Mouse (Mus musculus): ENCODE data around the gene Txndc2.

Txndc2 gene

GRCm38 (mm10) chr17:65641734-65642218 is at the start of gene Txndc2:
Gene Txndc2 (minus strand): TSS chr17:65642168.
- DNase-seq = no peak

GRCm38 (mm10) chr17:65683731-65684130 is 41.8 kb upstream of the Txndc2 start:
- DNase-seq = peak; percentile 81

- DNase-seq = peak; percentile 22
Observed at GRCm38 (mm10) chr17:65683316-65683715, 41.3 kb upstream of the Txndc2 start.

- DNase-seq = no peak
Observed at GRCm38 (mm10) chr17:65682071-65682680, 40.2 kb upstream of the Txndc2 start.

- DNase-seq = no peak
Observed at GRCm38 (mm10) chr17:65681516-65681915, 39.5 kb upstream of the Txndc2 start.

- no peak for DNase-seq
Observed at GRCm38 (mm10) chr17:65680801-65681412, 38.9 kb upstream of the Txndc2 start.

- no peak for DNase-seq
Observed at GRCm38 (mm10) chr17:65679806-65680446, 38.0 kb upstream of the Txndc2 start.

GRCm38 (mm10) chr17:65677742-65678141 is 35.8 kb upstream of the Txndc2 start:
- no peak for DNase-seq

GRCm38 (mm10) chr17:65676536-65676935 is 34.6 kb upstream of the Txndc2 start:
- DNase-seq = no peak

- DNase-seq = no peak
Observed at GRCm38 (mm10) chr17:65675985-65676384, 34.0 kb upstream of the Txndc2 start.

GRCm38 (mm10) chr17:65674710-65675171 is 32.8 kb upstream of the Txndc2 start:
- DNase-seq = no peak

GRCm38 (mm10) chr17:65672926-65673325 is 31.0 kb upstream of the Txndc2 start:
- DNase-seq = no peak

- no peak for DNase-seq
Observed at GRCm38 (mm10) chr17:65669061-65669460, 27.1 kb upstream of the Txndc2 start.

GRCm38 (mm10) chr17:65667792-65668191 is 25.8 kb upstream of the Txndc2 start:
- no peak for DNase-seq

- DNase-seq = no peak
Observed at GRCm38 (mm10) chr17:65666388-65667161, 24.6 kb upstream of the Txndc2 start.

- DNase-seq = no peak
Observed at GRCm38 (mm10) chr17:65665786-65666387, 23.9 kb upstream of the Txndc2 start.

GRCm38 (mm10) chr17:65663329-65664078 is 21.5 kb upstream of the Txndc2 start:
- DNase-seq = no peak

GRCm38 (mm10) chr17:65662662-65663061 is 20.7 kb upstream of the Txndc2 start:
- no peak for DNase-seq

GRCm38 (mm10) chr17:65658416-65658815 is 16.4 kb upstream of the Txndc2 start:
- DNase-seq = no peak

- DNase-seq = no peak
Observed at GRCm38 (mm10) chr17:65657958-65658357, 16.0 kb upstream of the Txndc2 start.

GRCm38 (mm10) chr17:65656731-65657130 is 14.8 kb upstream of the Txndc2 start:
- DNase-seq = no peak

GRCm38 (mm10) chr17:65656076-65656475 is 14.1 kb upstream of the Txndc2 start:
- no peak for DNase-seq
